Mouse (Mus musculus) forebrain, embryonic 13.5 days (tissue): ENCODE results near the gene Ddb2. TPM values are rescaled to one million over a fixed set of nuclear protein-coding genes. Genes with fewer than 3 reads are reported as not detected.
A peak's percentile ranks its signal among the peaks of the same experiment; 100 is the strongest.

ENCODE experiments used
- ATAC-seq: fragments of 200-750 bp; cut with Nextera tagmentation; 2 replicates; pipeline ENCODE4 v1.8.0; 2017
- H3K27ac ChIP-seq: fragments of 300-500 bp; sonication (generic); 2 replicates; pipeline ENCODE4 v1.5.1; 2015; ENCODE audit warnings: inconsistent platforms, mild to moderate bottlenecking, moderate library complexity
- H3K27me3 ChIP-seq: fragments of 300-500 bp; sonication (generic); 2 replicates; pipeline ENCODE4 v1.6.1; 2015; ENCODE audit warnings: mild to moderate bottlenecking, inconsistent platforms
- H3K36me3 ChIP-seq: fragments of 300-500 bp; sonication (generic); 2 replicates; pipeline ENCODE4 v1.6.1; 2015; ENCODE audit warnings: mild to moderate bottlenecking, inconsistent platforms; ENCODE audit not compliant: poor library complexity, severe bottlenecking
- H3K4me1 ChIP-seq: fragments of 300-500 bp; sonication (generic); 2 replicates; pipeline ENCODE4 v1.6.1; 2015; ENCODE audit warnings: inconsistent platforms
- H3K4me2 ChIP-seq: fragments of 300-500 bp; sonication (generic); 2 replicates; pipeline ENCODE4 v1.6.1; 2015; ENCODE audit warnings: inconsistent platforms, mild to moderate bottlenecking, moderate library complexity
- H3K4me3 ChIP-seq: fragments of 300-500 bp; sonication (generic); 2 replicates; pipeline ENCODE4 v1.5.1; 2015; ENCODE audit warnings: mild to moderate bottlenecking, inconsistent platforms
- H3K9ac ChIP-seq: fragments of 300-500 bp; sonication (generic); 2 replicates; pipeline ENCODE4 v1.6.1; 2015; ENCODE audit warnings: mild to moderate bottlenecking, inconsistent platforms
- H3K9me3 ChIP-seq: fragments of 300-500 bp; sonication (generic); replicated peaks from 2 replicates; pipeline ENCODE4 v1.6.1; 2016; ENCODE audit warnings: inconsistent platforms
- WGBS: fragments of 180-500 bp; shearing (Covaris S2); methylation state at CpG from one replicate; pipeline ENCODE4 v1.1.7; 2015; 5-methylcytosine and 5-hydroxymethylcytosine counted together
- polyA plus RNA-seq: library from polyadenylated mRNA; unstranded; fragments of >200 nt; fragmentation: Nextera tagmentation; extraction: Ambion mirVana; gene quantifications from 2 replicates; pipeline ENCODE4 v1.2.1, GENCODE M21; 2015

The Ddb2 gene
- polyA plus RNA-seq, 1 experiment from 2014 or later, result 11.8 TPM

- WGBS, result 11% methylated on average over 8 of the region's 8 CpGs
- Histone ChIP-seq H3K9me3 (no peaks in the 10 kb centered on the region), H3K4me3 (peak overlapping the region; percentile 84), H3K9ac (peak overlapping the region; percentile 85), H3K4me1 (peaks cover 31% of the 10 kb centered on the region), H3K27me3 (no peaks in the 10 kb centered on the region), H3K36me3 (peaks cover 12% of the 10 kb centered on the region), H3K4me2 (peak overlapping the region; percentile 80), H3K27ac (peak overlapping the region; percentile 89)
- no peak for ATAC-seq
These were observed 54.8 kb downstream of the Ddb2 start for GRCm38 (mm10) chr2:91182016-91182404.

- Histone ChIP-seq H3K4me3 (no peak overlapping the region), H3K27ac (no peak overlapping the region), H3K36me3 (peaks cover 25% of the 10 kb centered on the region), H3K27me3 (no peaks in the 10 kb centered on the region), H3K9ac (peak overlapping the region; percentile 85; the same call in 1 of the 2 replicates), H3K9me3 (no peaks in the 10 kb centered on the region), H3K4me1 (peaks cover 31% of the 10 kb centered on the region), H3K4me2 (peak overlapping the region; percentile 80)
- no peak for ATAC-seq
- WGBS, result 71% methylated on average over 5 of the region's 5 CpGs
These were observed 56.1 kb downstream of the Ddb2 start for GRCm38 (mm10) chr2:91180706-91181105.

- ATAC-seq, result no peak
- Histone ChIP-seq H3K27ac (no peak overlapping the region), H3K9ac (no peak overlapping the region), H3K27me3 (no peaks in the 10 kb centered on the region), H3K36me3 (peaks cover 34% of the 10 kb centered on the region), H3K9me3 (no peaks in the 10 kb centered on the region), H3K4me2 (no peak overlapping the region), H3K4me3 (no peak overlapping the region), H3K4me1 (peaks cover 31% of the 10 kb centered on the region)
- 40% methylated on average over 4 of the region's 4 CpGs for WGBS
These were observed 57.0 kb downstream of the Ddb2 start for GRCm38 (mm10) chr2:91179825-91180224.

GRCm38 (mm10) chr2:91176234-91176633 is 60.5 kb downstream of the Ddb2 start:
- H3K9ac ChIP-seq, result no peak overlapping the region
- H3K9me3 ChIP-seq, result no peaks in the 10 kb centered on the region
- no peaks in the 10 kb centered on the region for H3K27me3 ChIP-seq
- H3K27ac ChIP-seq, result no peak overlapping the region
- no peak overlapping the region for H3K4me3 ChIP-seq
- H3K4me1 ChIP-seq, result peaks cover 15% of the 10 kb centered on the region
- H3K4me2 ChIP-seq, result no peak overlapping the region
- WGBS, result 80% methylated on average over 6 of the region's 6 CpGs
- H3K36me3 ChIP-seq, result peaks cover 68% of the 10 kb centered on the region
- no peak for ATAC-seq

GRCm38 (mm10) chr2:91175490-91175889 is 61.3 kb downstream of the Ddb2 start:
- no peak overlapping the region for H3K27ac ChIP-seq
- no peak for ATAC-seq
- H3K4me2 ChIP-seq, result no peak overlapping the region
- no peaks in the 10 kb centered on the region for H3K27me3 ChIP-seq
- H3K9ac ChIP-seq, result no peak overlapping the region
- peaks cover 73% of the 10 kb centered on the region for H3K36me3 ChIP-seq
- no peak overlapping the region for H3K4me3 ChIP-seq
- peaks cover 8% of the 10 kb centered on the region for H3K4me1 ChIP-seq
- no peaks in the 10 kb centered on the region for H3K9me3 ChIP-seq
- 90% methylated on average over 4 of the region's 4 CpGs for WGBS

- no peak overlapping the region for H3K27ac ChIP-seq
- no peaks in the 10 kb centered on the region for H3K27me3 ChIP-seq
- H3K4me1 ChIP-seq, result no peaks in the 10 kb centered on the region
- H3K4me3 ChIP-seq, result no peak overlapping the region
- H3K9me3 ChIP-seq, result no peaks in the 10 kb centered on the region
- H3K4me2 ChIP-seq, result no peak overlapping the region
- 91% methylated on average over 25 of the region's 25 CpGs for WGBS
- peaks cover 89% of the 10 kb centered on the region for H3K36me3 ChIP-seq
- no peak for ATAC-seq
- no peak overlapping the region for H3K9ac ChIP-seq
These were observed 67.0 kb downstream of the Ddb2 start for GRCm38 (mm10) chr2:91169587-91170322.

- ATAC-seq, result no peak
- no peak overlapping the region for H3K4me3 ChIP-seq
- no peak overlapping the region for H3K4me2 ChIP-seq
- no peak overlapping the region for H3K27ac ChIP-seq
- H3K36me3 ChIP-seq, result peaks cover 91% of the 10 kb centered on the region
- 75% methylated on average over 4 of the region's 4 CpGs for WGBS
- no peaks in the 10 kb centered on the region for H3K27me3 ChIP-seq
- no peaks in the 10 kb centered on the region for H3K9me3 ChIP-seq
- H3K4me1 ChIP-seq, result no peaks in the 10 kb centered on the region
- no peak overlapping the region for H3K9ac ChIP-seq
These were observed 69.2 kb downstream of the Ddb2 start for GRCm38 (mm10) chr2:91167629-91168028.

- no peak overlapping the region for H3K4me2 ChIP-seq
- no peaks in the 10 kb centered on the region for H3K4me1 ChIP-seq
- no peak overlapping the region for H3K4me3 ChIP-seq
- no peaks in the 10 kb centered on the region for H3K9me3 ChIP-seq
- no peak overlapping the region for H3K27ac ChIP-seq
- 91% methylated on average over 6 of the region's 6 CpGs for WGBS
- ATAC-seq, result no peak
- H3K9ac ChIP-seq, result no peak overlapping the region
- peaks cover 93% of the 10 kb centered on the region for H3K36me3 ChIP-seq
- H3K27me3 ChIP-seq, result no peaks in the 10 kb centered on the region
These were observed 71.8 kb downstream of the Ddb2 start for GRCm38 (mm10) chr2:91164991-91165390.

- Histone ChIP-seq H3K4me1 (no peaks in the 10 kb centered on the region), H3K9ac (no peak overlapping the region), H3K27ac (no peak overlapping the region), H3K9me3 (no peaks in the 10 kb centered on the region), H3K4me2 (no peak overlapping the region), H3K27me3 (no peaks in the 10 kb centered on the region), H3K4me3 (no peak overlapping the region), H3K36me3 (peaks cover 91% of the 10 kb centered on the region)
- 93% methylated on average over 5 of the region's 5 CpGs for WGBS
- no peak for ATAC-seq
These were observed 73.2 kb downstream of the Ddb2 start for GRCm38 (mm10) chr2:91163532-91163931.

- H3K27ac ChIP-seq, result no peak overlapping the region
- H3K4me2 ChIP-seq, result no peak overlapping the region
- H3K27me3 ChIP-seq, result no peaks in the 10 kb centered on the region
- no peak overlapping the region for H3K9ac ChIP-seq
- H3K4me3 ChIP-seq, result no peak overlapping the region
- ATAC-seq, result no peak
- H3K4me1 ChIP-seq, result no peaks in the 10 kb centered on the region
- 91% methylated on average over 4 of the region's 4 CpGs for WGBS
- H3K9me3 ChIP-seq, result no peaks in the 10 kb centered on the region
- peaks cover 92% of the 10 kb centered on the region for H3K36me3 ChIP-seq
These were observed 73.8 kb downstream of the Ddb2 start for GRCm38 (mm10) chr2:91162952-91163351.

Other genes starting within 250 kb of the Ddb2 start
- gene Rapsn, start 201.4 kb downstream of the Ddb2 start, polyA plus RNA-seq, result 0.72 and 1.8 TPM in 2 replicates
- gene Psmc3, start 183.0 kb downstream of the Ddb2 start, polyA plus RNA-seq, result 276 and 277 TPM in 2 replicates
- 19.7 and 21.0 TPM in 2 replicates for gene Slc39a13, start 166.6 kb downstream of the Ddb2 start, polyA plus RNA-seq
- 2.5 and 2.8 TPM in 2 replicates for gene Spi1, start 154.6 kb downstream of the Ddb2 start, polyA plus RNA-seq
- 0.23 TPM in 1 of 2 replicates, not detected in the other for gene Mybpc3, start 118.8 kb downstream of the Ddb2 start, polyA plus RNA-seq
- gene Madd, start 53.1 kb downstream of the Ddb2 start, polyA plus RNA-seq, result 34.1 and 38.5 TPM in 2 replicates
- 1.4 and 1.9 TPM in 2 replicates for gene Nr1h3, start 34.1 kb downstream of the Ddb2 start, polyA plus RNA-seq
- 30.2 and 33.3 TPM in 2 replicates for gene Acp2, start 34.1 kb downstream of the Ddb2 start, polyA plus RNA-seq
- gene Pacsin3, start 19.0 kb upstream of the Ddb2 start, polyA plus RNA-seq, result 23.4 and 26.5 TPM in 2 replicates
- 78.4 and 84.3 TPM in 2 replicates for gene Arfgap2, start 28.0 kb upstream of the Ddb2 start, polyA plus RNA-seq
- gene 1110051M20Rik, start 207.7 kb upstream of the Ddb2 start, polyA plus RNA-seq, result 137 and 149 TPM in 2 replicates
- 10.3 and 11.3 TPM in 2 replicates for gene Lrp4, start 220.5 kb upstream of the Ddb2 start, polyA plus RNA-seq